Mouse (Mus musculus) cerebellum, adult 2 months (tissue): Measurements from ENCODE around the gene Il1r2.

Experiments
- CTCF ChIP-seq: fragments of 200-500 bp; IDR thresholded peaks from 2 replicates; pipeline ENCODE4 v1.5.1; 2011; ENCODE audit warnings: low read depth, mild to moderate bottlenecking, control low read depth, low read length, moderate library complexity, borderline replicate concordance; ENCODE audit not compliant: insufficient read depth
- POLR2A ChIP-seq: fragments of 200-500 bp; IDR thresholded peaks from 2 replicates; pipeline ENCODE4 v1.6.1; 2011; ENCODE audit warnings: low read length, control low read depth, borderline replicate concordance; ENCODE audit not compliant: insufficient read depth

- TF ChIP-seq POLR2A (no peak), CTCF (no peak)
Measured at GRCm38 (mm10) chr1:40174146-40174545, 100.3 kb downstream of the Il1r2 start.
